Mouse (Mus musculus) heart, adult 2 months (tissue): ENCODE data around the gene Olfr1251. TPM values are rescaled to one million over a fixed set of nuclear protein-coding genes. Genes with fewer than 3 reads are reported as not detected.
"Not testable (repeated sequence)": the region's sequence is repeated elsewhere in the genome, so short reads cannot be mapped to it uniquely, and the experiment has no call there.

Source experiments
- DNase-seq, 2 experiments: peaks; one replicate each; pipeline ENCODE4 v3.0.0; 2021
- H3K27ac ChIP-seq: fragments of 200-600 bp; 2 replicates; pipeline ENCODE4 v1.8.1; 2022
- H3K27me3 ChIP-seq: fragments of 200-500 bp; 2 replicates; pipeline ENCODE4 v1.6.1; 2012; ENCODE audit warnings: mild to moderate bottlenecking, low read length, inconsistent platforms, mixed read lengths; ENCODE audit not compliant: control insufficient read depth, insufficient read depth
- H3K36me3 ChIP-seq: fragments of 200-500 bp; 2 replicates; pipeline ENCODE4 v1.6.1; 2012; ENCODE audit warnings: low read length, inconsistent platforms; ENCODE audit not compliant: control insufficient read depth, insufficient read depth
- H3K4me1 ChIP-seq: fragments of 200-500 bp; 2 replicates; pipeline ENCODE4 v1.6.1; 2011; ENCODE audit warnings: low read length; ENCODE audit not compliant: control insufficient read depth, insufficient read depth
- H3K4me3 ChIP-seq: fragments of 200-600 bp; 2 replicates; pipeline ENCODE4 v1.8.1; 2022
- H3K79me2 ChIP-seq: fragments of 200-500 bp; replicated peaks from 2 replicates; pipeline ENCODE4 v1.6.1; 2012; ENCODE audit warnings: mild to moderate bottlenecking, inconsistent platforms, low read length, moderate library complexity, mixed read lengths; ENCODE audit not compliant: control insufficient read depth, insufficient read depth
- H3K9ac ChIP-seq: fragments of 200-500 bp; 2 replicates; pipeline ENCODE4 v1.6.1; 2012; ENCODE audit warnings: low read depth, mild to moderate bottlenecking, control low read depth, inconsistent platforms, low read length, mixed read lengths
- CTCF ChIP-seq: fragments of 200-600 bp; IDR thresholded peaks from 2 replicates; pipeline ENCODE4 v1.8.1; 2022; ENCODE audit warnings: antibody characterized with exemption, mild to moderate bottlenecking, moderate library complexity
- EP300 ChIP-seq: fragments of 200-500 bp; IDR thresholded peaks from 2 replicates; pipeline ENCODE4 v1.6.1; 2011; ENCODE audit warnings: low read depth, low read length, control low read depth; ENCODE audit not compliant: insufficient read depth
- POLR2A ChIP-seq: fragments of 200-500 bp; IDR thresholded peaks from 2 replicates; pipeline ENCODE4 v1.6.1; 2011; ENCODE audit warnings: mild to moderate bottlenecking, low read depth, low read length, control low read depth; ENCODE audit not compliant: insufficient read depth
- WGBS: fragments of 180-500 bp; shearing (Covaris S2); methylation state at CpG from one replicate; pipeline ENCODE4 v1.1.7; 2018; 5-methylcytosine and 5-hydroxymethylcytosine counted together
- intact Hi-C: fragments of 180-260 bp; cut with DNase I; formaldehyde crosslinking; loops from one replicate; pipeline ENCODE4 v1.15.1; 2025
- long read RNA-seq: library from polyadenylated mRNA; stranded (forward); transcript quantifications from one replicate; pipeline ENCODE4 v2.0.0, GENCODE M21; 2021
- polyA plus RNA-seq: library from polyadenylated mRNA; depleted of rRNA; stranded (reverse); fragments of >200 nt; gene quantifications from 2 replicates; pipeline ENCODE4 v1.2.3, GENCODE M21; 2012; rRNA removed
- total RNA-seq, 2 experiments: library from RNA; stranded (reverse); gene quantifications; 2 replicates each; pipeline ENCODE4 v1.2.3; 2021

The Olfr1251 gene
- not detected for total RNA-seq
- polyA plus RNA-seq, result not detected in 2 replicates
- long read RNA-seq, result 0 reads

GRCm38 (mm10) chr2:89671836-89672235 is at the start of gene Olfr1251:
Olfr1251 (minus strand) TSS chr2:89671936.
- Histone ChIP-seq H3K27ac (no peak within 1 kb of the TSS), H3K27me3 (no peaks in the 10 kb centered on the region), H3K4me3 (no peak within 1 kb of the TSS), H3K4me1 (no peaks in the 10 kb centered on the region), H3K79me2 (no peaks in the 10 kb centered on the region), H3K9ac (no peak within 1 kb of the TSS), H3K36me3 (no peaks in the 10 kb centered on the region)
- no peak for DNase-seq
- TF ChIP-seq POLR2A (no peak), CTCF (no peak), EP300 (no peak)
- intact Hi-C loops, result no loop called here

GRCm38 (mm10) chr2:89691980-89692379 is 20.2 kb upstream of the Olfr1251 start:
- Histone ChIP-seq H3K27me3 (no peaks in the 10 kb centered on the region), H3K36me3 (no peaks in the 10 kb centered on the region), H3K79me2 (no peaks in the 10 kb centered on the region), H3K9ac (no peak overlapping the region), H3K4me1 (no peaks in the 10 kb centered on the region), H3K4me3 (no peak overlapping the region), H3K27ac (no peak overlapping the region)
- WGBS, result 70% methylated on average over 6 of the region's 6 CpGs
- no peak for DNase-seq
- TF ChIP-seq EP300, result no peak
- no peak for TF ChIP-seq CTCF
- no peak for TF ChIP-seq POLR2A
- intact Hi-C loops, result no loop called here

DNA sequence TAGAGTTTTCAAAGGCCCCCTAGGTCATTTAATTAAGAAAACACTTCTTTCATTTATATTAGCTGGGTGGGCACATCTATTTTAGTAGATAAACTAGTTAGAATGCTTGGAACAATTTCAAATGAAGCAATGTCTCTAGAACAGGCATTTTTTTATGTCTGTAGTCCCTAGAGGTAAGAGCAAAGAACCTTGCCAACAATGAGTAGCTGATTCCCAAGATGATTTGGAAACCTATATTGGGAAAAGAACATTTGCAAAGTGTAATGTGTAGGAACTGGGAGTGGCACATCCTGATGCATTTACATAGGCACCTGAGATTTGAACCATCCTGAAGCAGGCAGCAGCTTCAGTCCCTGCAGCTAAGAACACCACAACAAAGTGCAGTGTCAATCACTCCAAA is 10.4 kb downstream of the Olfr1251 start, which contains the start of gene Olfr1250:
TSS of gene Olfr1250 (minus strand) at position 101 of the 400 bp plus-strand sequence.
- TF ChIP-seq EP300 (no peak), CTCF (no peak), POLR2A (no peak)
- intact Hi-C loops, result no loop called here
- Histone ChIP-seq H3K27me3 (no peaks in the 10 kb centered on the region), H3K4me1 (no peaks in the 10 kb centered on the region), H3K79me2 (no peaks in the 10 kb centered on the region), H3K36me3 (no peaks in the 10 kb centered on the region), H3K4me3 (no peak within 1 kb of the TSS), H3K27ac (no peak within 1 kb of the TSS), H3K9ac (no peak within 1 kb of the TSS)
- DNase-seq, result no peak

- H3K36me3 ChIP-seq, result no peaks in the 10 kb centered on the region
- no peak for TF ChIP-seq POLR2A
- TF ChIP-seq EP300, result no peak
- TF ChIP-seq CTCF, result no peak
- no peak for DNase-seq
- intact Hi-C loops, result no loop called here
- H3K9ac ChIP-seq, result no peak within 1 kb of the TSS
- no peaks in the 10 kb centered on the region for H3K27me3 ChIP-seq
- H3K79me2 ChIP-seq, result no peaks in the 10 kb centered on the region
- no peaks in the 10 kb centered on the region for H3K4me1 ChIP-seq
- WGBS, result 81% methylated on average over 2 of the region's 2 CpGs
- H3K27ac ChIP-seq, result no peak within 1 kb of the TSS
- H3K4me3 ChIP-seq, result no peak within 1 kb of the TSS
Measured at GRCm38 (mm10) chr2:89634883-89635282, 36.9 kb downstream of the Olfr1251 start, which contains the start of gene Olfr1249. Olfr1249 (minus strand) TSS chr2:89634983.

- H3K36me3 ChIP-seq, H3K27ac ChIP-seq, H3K4me3 ChIP-seq, DNase-seq, H3K9ac ChIP-seq, H3K4me1 ChIP-seq, H3K27me3 ChIP-seq, intact Hi-C loops, H3K79me2 ChIP-seq: not testable (repeated sequence)
- 82% methylated on average over 1 of the region's 1 CpGs for WGBS
Measured at GRCm38 (mm10) chr2:89618145-89618544, 53.6 kb downstream of the Olfr1251 start, which contains the start of gene Olfr1248. Olfr1248 (minus strand) TSS chr2:89618245.

Other genes with a start within 250 kb of the Olfr1251 start
- gene Olfr1240, start 228.9 kb downstream of the Olfr1251 start, total RNA-seq, result not detected
- gene Olfr1240, start 228.9 kb downstream of the Olfr1251 start, polyA plus RNA-seq, result not detected in 2 replicates
- not detected for gene Olfr1241, start 184.8 kb downstream of the Olfr1251 start, total RNA-seq
- gene Olfr1241, start 184.8 kb downstream of the Olfr1251 start, polyA plus RNA-seq, result not detected in 2 replicates
- not detected for gene Olfr1242, start 173.6 kb downstream of the Olfr1251 start, total RNA-seq
- not detected in 2 replicates for gene Olfr1242, start 173.6 kb downstream of the Olfr1251 start, polyA plus RNA-seq
- not detected for gene Olfr1243, start 140.4 kb downstream of the Olfr1251 start, total RNA-seq
- not detected in 2 replicates for gene Olfr1243, start 140.4 kb downstream of the Olfr1251 start, polyA plus RNA-seq
- not detected for gene Olfr1245, start 93.5 kb downstream of the Olfr1251 start, total RNA-seq
- not detected in 2 replicates for gene Olfr1245, start 93.5 kb downstream of the Olfr1251 start, polyA plus RNA-seq
- not detected for gene Olfr1246, start 78.8 kb downstream of the Olfr1251 start, total RNA-seq
- gene Olfr1246, start 78.8 kb downstream of the Olfr1251 start, polyA plus RNA-seq, result not detected in 2 replicates
- not detected for gene Olfr1247, start 57.8 kb downstream of the Olfr1251 start, total RNA-seq
- not detected in 2 replicates for gene Olfr1247, start 57.8 kb downstream of the Olfr1251 start, polyA plus RNA-seq
- not detected for gene Olfr1248, start 53.7 kb downstream of the Olfr1251 start, total RNA-seq
- gene Olfr1248, start 53.7 kb downstream of the Olfr1251 start, polyA plus RNA-seq, result not detected in 2 replicates
- not detected for gene Olfr1249, start 37.0 kb downstream of the Olfr1251 start, total RNA-seq
- gene Olfr1249, start 37.0 kb downstream of the Olfr1251 start, polyA plus RNA-seq, result not detected in 2 replicates
- not detected for gene Olfr1250, start 10.5 kb downstream of the Olfr1251 start, total RNA-seq
- gene Olfr1250, start 10.5 kb downstream of the Olfr1251 start, polyA plus RNA-seq, result not detected in 2 replicates
- not detected for gene Olfr1252, start 53.1 kb upstream of the Olfr1251 start, total RNA-seq
- gene Olfr1252, start 53.1 kb upstream of the Olfr1251 start, polyA plus RNA-seq, result not detected in 2 replicates
- not detected for gene Olfr1253, start 85.2 kb upstream of the Olfr1251 start, total RNA-seq
- not detected in 2 replicates for gene Olfr1253, start 85.2 kb upstream of the Olfr1251 start, polyA plus RNA-seq
- gene Olfr1254, start 121.7 kb upstream of the Olfr1251 start, total RNA-seq, result not detected
- not detected in 2 replicates for gene Olfr1254, start 121.7 kb upstream of the Olfr1251 start, polyA plus RNA-seq
- gene Olfr1255, start 140.1 kb upstream of the Olfr1251 start, total RNA-seq, result not detected
- not detected in 2 replicates for gene Olfr1255, start 140.1 kb upstream of the Olfr1251 start, polyA plus RNA-seq
- gene Olfr1256, start 169.6 kb upstream of the Olfr1251 start, total RNA-seq, result not detected
- gene Olfr1256, start 169.6 kb upstream of the Olfr1251 start, polyA plus RNA-seq, result not detected in 2 replicates
- gene Olfr48, start 176.3 kb upstream of the Olfr1251 start, total RNA-seq, result not detected
- gene Olfr48, start 176.3 kb upstream of the Olfr1251 start, polyA plus RNA-seq, result not detected in 2 replicates
- gene Olfr1257, start 206.5 kb upstream of the Olfr1251 start, total RNA-seq, result not detected
- gene Olfr1257, start 206.5 kb upstream of the Olfr1251 start, polyA plus RNA-seq, result not detected in 2 replicates